Mouse (Mus musculus) embryonic facial prominence, embryonic 10.5 days (tissue): ENCODE data around the gene Nemp1. TPM values are rescaled to one million over a fixed set of nuclear protein-coding genes. Genes with fewer than 3 reads are reported as not detected.

ENCODE experiments used
- DNase-seq: peaks from one replicate; pipeline ENCODE4 v3.0.0-alpha.2; 2017; ENCODE audit warnings: low spot score
- H3K27ac ChIP-seq: fragments of 300-500 bp; sonication (generic); replicated peaks from 2 replicates; pipeline ENCODE4 v1.5.1; 2016; ENCODE audit warnings: mild to moderate bottlenecking
- H3K27me3 ChIP-seq: fragments of 300-500 bp; sonication (generic); replicated peaks from 2 replicates; pipeline ENCODE4 v1.6.1; 2016; ENCODE audit warnings: low read depth, mild to moderate bottlenecking; ENCODE audit not compliant: poor library complexity, severe bottlenecking
- H3K36me3 ChIP-seq: fragments of 300-500 bp; sonication (generic); replicated peaks from 2 replicates; pipeline ENCODE4 v1.6.1; 2016; ENCODE audit warnings: mild to moderate bottlenecking, moderate library complexity
- H3K4me1 ChIP-seq: fragments of 300-500 bp; sonication (generic); 2 replicates; pipeline ENCODE4 v1.6.1; 2016
- H3K4me3 ChIP-seq: fragments of 300-500 bp; sonication (generic); 2 replicates; pipeline ENCODE4 v1.5.1; 2016; ENCODE audit warnings: mild to moderate bottlenecking, moderate library complexity
- H3K9me3 ChIP-seq: fragments of 300-500 bp; sonication (generic); 2 replicates; pipeline ENCODE4 v1.6.1; 2016; ENCODE audit warnings: mild to moderate bottlenecking
- WGBS: fragments of 180-500 bp; shearing (Covaris S2); methylation state at CpG from one replicate; pipeline ENCODE4 v1.1.7; 2016; 5-methylcytosine and 5-hydroxymethylcytosine counted together
- polyA plus RNA-seq: library from polyadenylated mRNA; unstranded; fragments of >200 nt; fragmentation: Nextera tagmentation; extraction: Ambion mirVana; gene quantifications from 2 replicates; pipeline ENCODE4 v1.2.1, GENCODE M21; 2016

Gene Nemp1
- polyA plus RNA-seq, 1 experiment from 2014 or later = 10.0 TPM

GRCm38 (mm10) chr10:127724178-127724577, 57.5 kb downstream of the Nemp1 start, which contains the start of gene Tac2:
TSS of gene Tac2 (plus strand) at chr10:127724478.
- Histone ChIP-seq H3K4me3 (no peak within 1 kb of the TSS), H3K9me3 (no peaks in the 10 kb centered on the region), H3K4me1 (peaks cover 41% of the 10 kb centered on the region), H3K36me3 (no peaks in the 10 kb centered on the region), H3K27ac (no peak within 1 kb of the TSS), H3K27me3 (peaks cover 87% of the 10 kb centered on the region)
- no peak for DNase-seq
- 79% methylated on average over 3 of the region's 3 CpGs for WGBS

DNA sequence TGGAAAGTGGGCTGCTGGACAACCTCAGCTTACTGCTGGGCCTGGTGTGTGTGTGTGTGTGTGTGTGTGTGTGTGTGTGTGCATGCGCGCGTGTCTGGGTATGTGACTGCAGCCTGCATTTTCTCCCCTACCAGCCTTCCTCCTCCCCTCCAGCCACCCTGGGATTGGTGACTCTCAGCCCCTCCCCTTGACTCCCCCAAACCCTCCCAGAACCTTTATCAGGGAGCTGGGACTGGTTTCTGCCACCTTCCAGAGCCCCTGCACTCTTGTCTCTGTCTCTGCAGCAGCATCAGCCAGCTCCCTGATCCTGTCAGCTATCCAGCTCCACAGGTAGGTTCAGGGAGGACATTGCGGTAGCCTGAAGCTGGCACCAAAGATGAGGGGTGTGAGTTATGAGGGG, 58.4 kb downstream of the Nemp1 start:
- 82% methylated on average over 4 of the region's 4 CpGs for WGBS
- Histone ChIP-seq H3K9me3 (no peaks in the 10 kb centered on the region), H3K36me3 (no peaks in the 10 kb centered on the region), H3K4me3 (no peak overlapping the region), H3K27ac (no peak overlapping the region), H3K4me1 (peaks cover 40% of the 10 kb centered on the region), H3K27me3 (peaks cover 86% of the 10 kb centered on the region)
- no peak for DNase-seq

DNA sequence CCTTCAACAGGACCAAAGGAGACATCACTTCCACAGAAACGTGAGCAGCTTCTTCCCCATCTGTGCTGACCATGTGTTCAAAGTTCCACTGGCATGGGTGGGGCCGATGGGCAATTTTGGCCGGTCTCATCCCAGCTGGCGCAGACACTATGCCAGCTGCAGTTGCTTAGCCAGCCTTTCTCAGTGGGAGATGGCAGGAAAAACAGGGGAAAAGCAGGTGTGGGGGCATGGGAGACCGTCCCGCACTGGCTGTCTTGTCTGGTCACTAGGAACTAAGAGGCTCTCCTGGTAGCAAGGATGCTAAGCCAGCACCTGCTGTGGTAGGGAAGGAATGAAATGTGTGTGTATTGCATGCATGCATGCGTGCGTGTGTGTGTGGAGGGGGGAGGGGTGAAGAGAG, 61.7 kb downstream of the Nemp1 start:
- WGBS = 80% methylated on average over 8 of the region's 8 CpGs
- H3K27me3 ChIP-seq = peaks cover 55% of the 10 kb centered on the region
- peaks cover 22% of the 10 kb centered on the region for H3K4me1 ChIP-seq

GRCm38 (mm10) chr10:127730285-127730932, 63.7 kb downstream of the Nemp1 start:
- Histone ChIP-seq H3K27ac (no peak overlapping the region), H3K27me3 (peaks cover 44% of the 10 kb centered on the region), H3K4me3 (no peak overlapping the region), H3K4me1 (peaks cover 29% of the 10 kb centered on the region), H3K9me3 (no peaks in the 10 kb centered on the region), H3K36me3 (no peaks in the 10 kb centered on the region)
- no peak for DNase-seq
- WGBS = 67% methylated on average over 11 of the region's 11 CpGs

More for the DNA sequence above, 61.7 kb downstream of the Nemp1 start:
- Histone ChIP-seq H3K9me3 (no peaks in the 10 kb centered on the region), H3K27ac (no peak overlapping the region), H3K36me3 (no peaks in the 10 kb centered on the region), H3K4me3 (no peak overlapping the region)
- DNase-seq = no peak

GRCm38 (mm10) chr10:127730933-127731310, 64.2 kb downstream of the Nemp1 start:
- Histone ChIP-seq H3K27ac (no peak overlapping the region), H3K36me3 (no peaks in the 10 kb centered on the region), H3K9me3 (no peaks in the 10 kb centered on the region), H3K4me1 (peaks cover 29% of the 10 kb centered on the region), H3K27me3 (peaks cover 39% of the 10 kb centered on the region), H3K4me3 (no peak overlapping the region)
- 37% methylated on average over 9 of the region's 9 CpGs for WGBS
- no peak for DNase-seq

- H3K36me3 ChIP-seq = no peaks in the 10 kb centered on the region
These were observed 64.7 kb downstream of the Nemp1 start for GRCm38 (mm10) chr10:127731397-127731796.

GRCm38 (mm10) chr10:127734434-127734833, 67.7 kb downstream of the Nemp1 start:
- peaks cover 26% of the 10 kb centered on the region for H3K4me1 ChIP-seq
- H3K36me3 ChIP-seq = no peaks in the 10 kb centered on the region
- H3K4me3 ChIP-seq = no peak overlapping the region
- no peak for DNase-seq
- WGBS = 49% methylated on average over 5 of the region's 5 CpGs
- H3K27ac ChIP-seq = no peak overlapping the region
- H3K9me3 ChIP-seq = no peaks in the 10 kb centered on the region
- H3K27me3 ChIP-seq = peaks cover 11% of the 10 kb centered on the region; the same call in 1 of the 2 replicates

More at GRCm38 (mm10) chr10:127731397-127731796, 64.7 kb downstream of the Nemp1 start:
- no peaks in the 10 kb centered on the region for H3K9me3 ChIP-seq
- WGBS = 42% methylated on average over 5 of the region's 5 CpGs
- no peak overlapping the region for H3K4me3 ChIP-seq
- H3K27me3 ChIP-seq = peaks cover 37% of the 10 kb centered on the region
- DNase-seq = no peak
- H3K27ac ChIP-seq = no peak overlapping the region
- peaks cover 29% of the 10 kb centered on the region for H3K4me1 ChIP-seq

DNA sequence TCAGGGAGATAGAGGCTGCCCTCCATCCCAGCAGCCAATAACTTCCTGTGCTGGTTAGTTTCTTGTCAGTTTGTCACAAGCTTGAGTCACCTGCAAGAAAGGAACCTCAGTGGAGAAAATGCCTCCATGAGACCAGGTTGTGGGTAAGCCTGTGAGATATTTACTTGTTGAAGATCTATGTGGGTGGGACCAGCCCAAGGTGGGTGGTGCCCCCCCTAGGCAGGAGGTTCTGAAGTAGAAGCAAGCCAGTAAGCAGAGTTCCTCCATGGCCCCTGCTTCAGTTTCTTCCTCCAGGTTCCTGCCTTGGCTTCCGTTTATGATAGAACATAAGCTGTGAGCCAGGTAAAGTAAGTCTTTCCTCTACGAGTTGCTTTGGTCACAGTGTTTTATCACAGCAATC, 69.6 kb downstream of the Nemp1 start:
- peaks cover 24% of the 10 kb centered on the region for H3K4me1 ChIP-seq
- no peak overlapping the region for H3K4me3 ChIP-seq
- no peak for DNase-seq
- WGBS = 81% methylated on average over 2 of the region's 2 CpGs
- H3K27me3 ChIP-seq = peaks cover 3% of the 10 kb centered on the region; the same call in 1 of the 2 replicates
- peaks cover 4% of the 10 kb centered on the region for H3K36me3 ChIP-seq
- H3K9me3 ChIP-seq = no peaks in the 10 kb centered on the region
- no peak overlapping the region for H3K27ac ChIP-seq

DNA sequence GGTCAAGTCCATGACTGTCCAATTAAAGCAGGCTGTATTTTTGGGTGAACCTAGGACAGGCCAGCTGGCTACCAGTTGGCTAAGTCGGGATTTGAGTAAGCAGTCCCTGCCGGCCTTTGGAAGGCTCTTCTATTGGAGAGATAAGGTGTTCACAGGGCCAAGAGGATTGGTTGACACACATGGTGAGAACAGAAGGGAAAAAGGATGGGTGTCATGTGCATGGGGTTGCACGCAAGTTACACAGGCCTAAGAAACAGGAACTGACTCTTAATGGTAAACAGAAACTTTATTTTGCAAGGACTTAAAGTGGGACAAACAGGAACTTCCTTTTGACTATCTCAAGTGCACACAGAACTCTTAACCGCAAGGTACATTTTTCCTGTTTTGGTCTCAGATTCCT, 70.2 kb downstream of the Nemp1 start:
- H3K27ac ChIP-seq = no peak overlapping the region
- 77% methylated on average over 4 of the region's 4 CpGs for WGBS
- H3K4me3 ChIP-seq = no peak overlapping the region
- no peaks in the 10 kb centered on the region for H3K9me3 ChIP-seq
- peaks cover 22% of the 10 kb centered on the region for H3K4me1 ChIP-seq
- 0 out of 2 replicates have a peak, but pooled peaks cover 3% of the 10 kb centered on the region for H3K27me3 ChIP-seq
- no peak for DNase-seq
- peaks cover 10% of the 10 kb centered on the region for H3K36me3 ChIP-seq

- H3K27me3 ChIP-seq = 0 out of 2 replicates have a peak, but pooled peaks cover 3% of the 10 kb centered on the region
- H3K4me3 ChIP-seq = no peak overlapping the region
- no peak overlapping the region for H3K27ac ChIP-seq
- peaks cover 22% of the 10 kb centered on the region for H3K4me1 ChIP-seq
- H3K36me3 ChIP-seq = peaks cover 17% of the 10 kb centered on the region
- no peaks in the 10 kb centered on the region for H3K9me3 ChIP-seq
- DNase-seq = no peak
- WGBS = 24% methylated on average over 2 of the region's 2 CpGs
These were observed 70.9 kb downstream of the Nemp1 start for GRCm38 (mm10) chr10:127737552-127737951.

DNA sequence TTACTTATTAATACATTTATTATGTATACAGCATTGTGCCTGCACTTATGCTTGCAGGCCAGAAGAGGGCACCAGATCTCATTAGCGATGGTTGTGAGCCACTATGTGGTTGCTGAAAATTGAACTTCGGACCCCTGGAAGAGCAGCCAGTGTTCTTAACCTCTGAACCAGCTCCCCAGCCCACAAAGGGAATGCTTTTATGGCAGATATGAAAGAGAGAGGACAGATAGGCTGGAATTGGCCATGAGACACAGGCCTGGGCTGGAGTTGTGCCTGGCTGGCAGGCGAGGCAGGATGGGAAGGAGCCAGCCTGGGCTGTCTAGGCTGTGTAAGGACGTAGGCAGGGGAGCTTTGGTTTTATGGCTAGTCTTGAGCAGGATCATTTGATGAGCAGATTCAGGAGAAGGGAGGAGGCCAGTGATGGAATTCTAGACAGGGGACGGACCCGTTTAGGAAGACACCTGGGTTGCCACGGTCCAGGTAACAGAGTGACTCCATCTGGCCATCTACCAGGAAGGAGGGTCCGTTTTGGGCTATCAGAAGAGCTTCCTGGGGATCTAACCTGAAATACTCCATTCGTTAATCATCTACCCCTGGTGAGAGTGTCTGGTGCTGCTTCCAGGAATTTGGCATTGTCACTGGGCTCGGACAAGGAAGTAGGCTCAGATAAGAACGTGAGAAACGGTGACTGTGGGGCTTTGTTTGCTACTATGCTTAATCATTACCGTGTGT, 71.6 kb downstream of the Nemp1 start:
- 0 out of 2 replicates have a peak, but pooled peaks cover 4% of the 10 kb centered on the region for H3K9me3 ChIP-seq
- 51% methylated on average over 13 of the region's 13 CpGs for WGBS
- peaks cover 22% of the 10 kb centered on the region for H3K4me1 ChIP-seq
- H3K27me3 ChIP-seq = 0 out of 2 replicates have a peak, but pooled peaks cover 3% of the 10 kb centered on the region
- peak overlapping the region; percentile 96; the same call in 1 of the 2 replicates for H3K4me3 ChIP-seq
- DNase-seq = peak; percentile 47
- H3K27ac ChIP-seq = no peak overlapping the region
- H3K36me3 ChIP-seq = peaks cover 24% of the 10 kb centered on the region

DNA sequence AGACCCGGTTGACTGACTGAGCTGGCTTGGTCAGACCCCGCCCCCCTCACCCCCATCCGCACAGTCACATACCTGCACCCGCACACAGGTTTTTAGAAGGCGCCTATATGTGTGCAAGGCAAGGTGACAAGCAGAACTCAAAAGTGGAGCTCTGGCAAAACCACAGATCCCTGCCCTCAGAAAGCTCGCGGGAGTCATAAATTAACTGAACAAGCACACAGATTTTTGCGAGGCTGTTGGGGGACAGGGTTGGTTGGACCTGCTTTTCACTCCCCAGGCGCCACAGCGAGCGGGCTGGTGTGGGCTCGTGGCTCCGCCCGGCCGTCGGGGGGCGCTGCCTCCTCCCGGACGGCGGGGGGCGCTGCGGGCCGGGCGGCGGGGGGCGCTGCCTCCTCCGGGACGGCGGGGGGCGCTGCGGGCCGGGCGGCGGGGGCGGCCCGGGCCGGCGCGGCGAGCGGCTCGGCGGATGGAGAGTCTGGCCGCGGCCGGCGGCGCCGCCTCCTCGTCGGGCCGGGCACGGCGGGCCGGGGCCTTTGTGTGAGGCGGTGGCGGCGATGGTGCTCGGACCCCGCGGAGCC, 72.5 kb downstream of the Nemp1 start, which contains the start of gene Zbtb39:
Zbtb39 (plus strand) TSS at position 456 of the 578 bp plus-strand sequence.
- Histone ChIP-seq H3K9me3 (0 out of 2 replicates have a peak, but pooled peaks cover 4% of the 10 kb centered on the region), H3K4me3 (peak within 1 kb of the TSS; percentile 96), H3K27me3 (0 out of 2 replicates have a peak, but pooled peaks cover 3% of the 10 kb centered on the region), H3K4me1 (peaks cover 15% of the 10 kb centered on the region), H3K27ac (peak within 1 kb of the TSS; percentile 97), H3K36me3 (peaks cover 33% of the 10 kb centered on the region)
- DNase-seq = peak; percentile 89
- WGBS = 1% methylated on average over 61 of the region's 61 CpGs
